ENCODE assay signal across 10 mouse cellular contexts in genomic region chr9:44310750-44311135, GRCm38 (mm10). TPM values are rescaled to one million over a fixed set of nuclear protein-coding genes. Genes with fewer than 3 reads are reported as not detected.
A peak's percentile ranks its signal among the peaks of the same experiment; 100 is the strongest.
DNase-seq lines count a peak whose midpoint lies in the region; ATAC-seq and TF ChIP-seq lines count a peak whose summit lies in the region.
"Had no signal": no experiment of that assay in that cellular context is flagged by ENCODE, and none has a peak within 500 bp of the region (broad histone marks: within the 10 kb centered on the region; RNA-seq: fewer than 3 reads in every experiment).

No protein-coding gene starts in this region.

- peaks cover 43% of the 10 kb centered on the region for H3K36me3 ChIP-seq in embryonic facial prominence, embryonic 13.5 days
- peaks cover 55% of the 10 kb centered on the region for H3K36me3 ChIP-seq in liver, embryonic 13.5 days

- intact Hi-C loops in gastrocnemius, adult 2 months (cut with DNase I), result no loop called here
- intact Hi-C loops in gastrocnemius, postnatal 36 days (cut with DNase I), result no loop called here
- intact Hi-C loops in left cerebral cortex, adult 2 months (cut with DNase I), result no loop called here
- intact Hi-C loops in left cerebral cortex, postnatal 14 days (cut with DNase I), result no loop called here

- peak overlapping the region; percentile 61; the same call in 1 of the 2 replicates for H3K9ac ChIP-seq in embryonic facial prominence, embryonic 13.5 days
- no peak overlapping the region; the same call in 1 of the 2 replicates for H3K9ac ChIP-seq in liver, embryonic 13.5 days

- peaks cover 9% of the 10 kb centered on the region; the same call in 1 of the 2 replicates for H3K4me1 ChIP-seq in embryonic facial prominence, embryonic 13.5 days
- peaks cover 38% of the 10 kb centered on the region for H3K4me1 ChIP-seq in liver, embryonic 13.5 days (replicated peaks)

- peak overlapping the region; percentile 81 for H3K27ac ChIP-seq in gastrocnemius, adult 2 months
- H3K27ac ChIP-seq in left cerebral cortex, adult 2 months, result peak overlapping the region; percentile 71; the same call in 1 of the 2 replicates
- H3K27ac ChIP-seq in embryonic facial prominence, embryonic 13.5 days, result no peak overlapping the region; the same call in 1 of the 2 replicates
- 0 out of 2 replicates have a peak overlapping the region, but pooled peaks have one; percentile 5 for H3K27ac ChIP-seq in liver, embryonic 13.5 days

- peaks cover 7% of the 10 kb centered on the region; the same call in 1 of the 2 replicates for H3K27me3 ChIP-seq in embryonic facial prominence, embryonic 13.5 days
- H3K27me3 ChIP-seq in liver, embryonic 13.5 days, result no peaks in the 10 kb centered on the region
- H3K27me3 ChIP-seq: megakaryocyte, embryonic 14.5 days had no signal

- no peak for ATAC-seq in embryonic facial prominence, embryonic 13.5 days (ENCODE audit: insufficient number of reproducible peaks, insufficient read depth, low FRiP score, low TSS enrichment, low read depth)
- ATAC-seq in liver, embryonic 13.5 days (ENCODE audit: low read depth), result no peak
- no peak for ATAC-seq in activated CD4-positive, CD25-positive, alpha-beta regulatory T cell, adult 4 months

- H3K4me2 ChIP-seq in embryonic facial prominence, embryonic 13.5 days, result peak overlapping the region; percentile 31
- H3K4me2 ChIP-seq in liver, embryonic 13.5 days, result peak overlapping the region; percentile 3; the same call in 1 of the 2 replicates

- no peaks in the 10 kb centered on the region for H3K9me3 ChIP-seq in embryonic facial prominence, embryonic 13.5 days
- H3K9me3 ChIP-seq in liver, embryonic 13.5 days (replicated peaks), result no peaks in the 10 kb centered on the region
- H3K9me3 ChIP-seq: megakaryocyte, embryonic 14.5 days had no signal

- TF ChIP-seq CTCF in gastrocnemius, adult 2 months (IDR thresholded peaks at IDR 0.05), result no peak
- TF ChIP-seq CTCF in left cerebral cortex, adult 2 months (IDR thresholded peaks at IDR 0.05), result no peak

- peak overlapping the region; percentile 53 for H3K4me3 ChIP-seq in gastrocnemius, adult 2 months
- H3K4me3 ChIP-seq in left cerebral cortex, adult 2 months, result no peak overlapping the region
- H3K4me3 ChIP-seq in embryonic facial prominence, embryonic 13.5 days, result no peak overlapping the region
- H3K4me3 ChIP-seq in liver, embryonic 13.5 days (replicated peaks), result no peak overlapping the region
- H3K4me3 ChIP-seq: megakaryocyte, embryonic 14.5 days had no signal

- no peak for DNase-seq in gastrocnemius, adult 2 months
- DNase-seq in gastrocnemius, postnatal 36 days, result no peak
- DNase-seq in left cerebral cortex, adult 2 months (ENCODE audit: extremely low spot score in 1 of 2, low spot score in 2 of 2), result no peak
- no peak for DNase-seq in left cerebral cortex, postnatal 14 days (ENCODE audit: low spot score in 2 of 2)
- no peak for DNase-seq in liver, embryonic 13.5 days
- DNase-seq in cerebellum, postnatal 10 days, result no peak
- DNase-seq: right cerebral cortex, adult 18-20 months had no signal

- WGBS in embryonic facial prominence, embryonic 13.5 days, result 30% methylated on average over 10 of the region's 10 CpGs
- 58% methylated on average over 10 of the region's 10 CpGs for WGBS in liver, embryonic 13.5 days (ENCODE audit: insufficient replicate concordance)

RNA-seq across cellular contexts. Expression of gene Hinfp, which starts 5.3 kb away (rescaled TPM):
- 1 to 10 TPM; 6.3 to 6.8 TPM for total RNA-seq in gastrocnemius, adult 2 months (2021)
- total RNA-seq in gastrocnemius, postnatal 36 days (2021), result 1 to 10 TPM; 4.9 to 6.0 TPM
- 10 to 100 TPM; 28.9 to 29.3 TPM for total RNA-seq in left cerebral cortex, adult 2 months (2021)
- 10 to 100 TPM; 22.6 to 27.7 TPM for total RNA-seq in left cerebral cortex, postnatal 14 days (2021)
- polyA plus RNA-seq in embryonic facial prominence, embryonic 13.5 days (2015; fragmentation: Nextera tagmentation; extraction: Ambion mirVana), result 27.9 and 30.6 TPM in 2 replicates
- 11.4 and 11.5 TPM in 2 replicates for polyA plus RNA-seq in liver, embryonic 13.5 days (2015; fragmentation: Nextera tagmentation; extraction: Ambion mirVana)
- polyA plus RNA-seq in activated CD4-positive, CD25-positive, alpha-beta regulatory T cell, adult 4 months (2017; shearing (Covaris generic)), result 10 to 100 TPM; 18.1 to 21.7 TPM

RNA-seq across cellular contexts. Expression of gene C2cd2l, which starts 9.3 kb away (rescaled TPM):
- 10 to 100 TPM; 14.9 to 17.8 TPM for total RNA-seq in gastrocnemius, adult 2 months (2021)
- 10 to 100 TPM; 12.8 to 14.2 TPM for total RNA-seq in gastrocnemius, postnatal 36 days (2021)
- total RNA-seq in left cerebral cortex, adult 2 months (2021), result 100 to 1,000 TPM; 190 to 222 TPM
- total RNA-seq in left cerebral cortex, postnatal 14 days (2021), result 100 to 1,000 TPM; 177 to 213 TPM
- 8.3 TPM in 2 replicates for polyA plus RNA-seq in embryonic facial prominence, embryonic 13.5 days (2015; fragmentation: Nextera tagmentation; extraction: Ambion mirVana)
- 6.4 and 8.2 TPM in 2 replicates for polyA plus RNA-seq in liver, embryonic 13.5 days (2015; fragmentation: Nextera tagmentation; extraction: Ambion mirVana)
- 1 to 10 TPM; 4.3 to 5.3 TPM for polyA plus RNA-seq in activated CD4-positive, CD25-positive, alpha-beta regulatory T cell, adult 4 months (2017; shearing (Covaris generic))

RNA-seq across cellular contexts. Expression of gene Dpagt1, which starts 15.1 kb away (rescaled TPM):
- 10 to 100 TPM; 12.3 to 14.1 TPM for total RNA-seq in gastrocnemius, adult 2 months (2021)
- 10 to 100 TPM; 11.9 to 12.7 TPM for total RNA-seq in gastrocnemius, postnatal 36 days (2021)
- 10 to 100 TPM; 13.8 to 14.6 TPM for total RNA-seq in left cerebral cortex, adult 2 months (2021)
- 10 to 100 TPM; 14.8 to 14.9 TPM for total RNA-seq in left cerebral cortex, postnatal 14 days (2021)
- polyA plus RNA-seq in embryonic facial prominence, embryonic 13.5 days (2015; fragmentation: Nextera tagmentation; extraction: Ambion mirVana), result 38.4 and 40.5 TPM in 2 replicates
- polyA plus RNA-seq in liver, embryonic 13.5 days (2015; fragmentation: Nextera tagmentation; extraction: Ambion mirVana), result 20.7 and 23.0 TPM in 2 replicates
- 10 to 100 TPM; 16.5 to 18.0 TPM for polyA plus RNA-seq in activated CD4-positive, CD25-positive, alpha-beta regulatory T cell, adult 4 months (2017; shearing (Covaris generic))

RNA-seq across cellular contexts. Expression of gene Abcg4, which starts 22.3 kb away (rescaled TPM):
- under 1 TPM; 0.28 to 0.97 TPM for total RNA-seq in gastrocnemius, adult 2 months (2021)
- under 1 TPM; 0.48 to 0.74 TPM for total RNA-seq in gastrocnemius, postnatal 36 days (2021)
- total RNA-seq in left cerebral cortex, adult 2 months (2021), result 10 to 100 TPM; 62.1 TPM
- 10 to 100 TPM; 62.2 to 67.9 TPM for total RNA-seq in left cerebral cortex, postnatal 14 days (2021)
- polyA plus RNA-seq in embryonic facial prominence, embryonic 13.5 days (2015; fragmentation: Nextera tagmentation; extraction: Ambion mirVana), result 6.1 and 6.5 TPM in 2 replicates
- polyA plus RNA-seq in liver, embryonic 13.5 days (2015; fragmentation: Nextera tagmentation; extraction: Ambion mirVana), result 11.1 and 13.0 TPM in 2 replicates
- polyA plus RNA-seq in activated CD4-positive, CD25-positive, alpha-beta regulatory T cell, adult 4 months (2017; shearing (Covaris generic)), result not detected

RNA-seq across cellular contexts. Expression of gene H2afx, which starts 23.8 kb away (rescaled TPM):
- 1 to 10 TPM; 8.4 to 8.7 TPM for total RNA-seq in gastrocnemius, adult 2 months (2021)
- 10 to 100 TPM in 1 of 2 experiments, 1 to 10 TPM in 1; 10.0 to 12.9 TPM for total RNA-seq in gastrocnemius, postnatal 36 days (2021)
- 10 to 100 TPM; 46.1 to 53.2 TPM for total RNA-seq in left cerebral cortex, adult 2 months (2021)
- 10 to 100 TPM; 59.8 to 66.2 TPM for total RNA-seq in left cerebral cortex, postnatal 14 days (2021)
- polyA plus RNA-seq in embryonic facial prominence, embryonic 13.5 days (2015; fragmentation: Nextera tagmentation; extraction: Ambion mirVana), result 365 and 385 TPM in 2 replicates
- 208 and 210 TPM in 2 replicates for polyA plus RNA-seq in liver, embryonic 13.5 days (2015; fragmentation: Nextera tagmentation; extraction: Ambion mirVana)
- polyA plus RNA-seq in activated CD4-positive, CD25-positive, alpha-beta regulatory T cell, adult 4 months (2017; shearing (Covaris generic)), result 10 to 100 TPM; 29.0 to 36.5 TPM

Comparison
In these comparisons a context has a peak if more than half of its experiments do, and no peak if none do; other contexts are left out.
1. RNA of gene C2cd2l, which starts 9.3 kb away (total RNA-seq): 190 to 222 TPM in left cerebral cortex, adult 2 months and 177 to 213 TPM in left cerebral cortex, postnatal 14 days; 14.9 to 17.8 TPM in gastrocnemius, adult 2 months and 12.8 to 14.2 TPM in gastrocnemius, postnatal 36 days; every median in the first group is over 4 times any median in the second.